Mouse (Mus musculus) kidney, adult 18-20 months (tissue): Measurements from ENCODE around the gene Creld1.

Source experiments
- DNase-seq: peaks from one replicate; pipeline ENCODE4 v3.0.0; 2021

Gene Creld1

DNA sequence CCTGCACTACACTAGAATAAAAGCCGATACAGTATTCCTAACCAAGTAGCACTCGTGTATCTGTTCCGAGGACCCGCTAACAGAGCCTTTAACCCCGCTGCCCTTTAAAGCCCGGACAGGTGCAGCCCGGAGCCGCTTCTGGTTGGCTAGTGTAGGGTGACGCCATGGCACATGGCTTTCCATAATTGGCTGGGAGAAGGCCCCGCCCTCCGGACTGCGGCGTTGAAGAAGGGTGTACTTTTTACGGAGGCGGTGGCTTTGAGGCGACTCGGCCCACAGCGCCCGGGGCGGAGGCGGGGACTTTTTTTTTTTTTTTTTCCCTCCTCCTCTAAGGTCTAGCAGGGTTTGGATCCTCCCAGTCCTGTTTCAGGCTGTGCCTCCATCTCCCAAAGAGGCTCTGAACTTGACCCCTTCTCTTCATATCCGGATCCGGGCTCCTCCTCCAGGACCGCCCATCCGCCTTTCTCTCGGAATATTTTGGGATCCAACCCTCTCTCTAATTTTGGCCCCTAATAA, at the start of gene Creld1:
Gene Creld1 (plus strand): TSS at position 198 of the 516 bp plus-strand sequence.
- DNase-seq, result peak; percentile 95

DNA sequence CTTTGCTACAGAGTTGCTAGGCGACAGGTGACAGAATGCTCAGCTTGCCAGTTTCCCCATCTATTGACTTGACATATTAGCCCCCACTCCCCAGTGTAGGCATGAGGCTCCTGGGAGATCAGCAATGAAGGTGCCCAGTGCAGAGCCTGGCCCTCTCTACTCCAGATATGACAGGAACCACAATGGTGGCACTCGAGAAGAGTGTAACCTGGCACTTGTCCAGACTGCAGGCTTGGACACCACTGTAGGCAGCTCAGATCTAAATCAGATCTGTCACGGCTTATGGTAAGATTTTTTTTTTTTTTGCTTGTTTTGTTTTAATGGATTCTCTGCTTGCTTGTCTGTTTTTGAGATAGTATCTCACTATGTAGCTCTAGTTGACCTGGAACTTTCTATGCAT, 49.4 kb upstream of the Creld1 start:
- DNase-seq, result no peak

DNA sequence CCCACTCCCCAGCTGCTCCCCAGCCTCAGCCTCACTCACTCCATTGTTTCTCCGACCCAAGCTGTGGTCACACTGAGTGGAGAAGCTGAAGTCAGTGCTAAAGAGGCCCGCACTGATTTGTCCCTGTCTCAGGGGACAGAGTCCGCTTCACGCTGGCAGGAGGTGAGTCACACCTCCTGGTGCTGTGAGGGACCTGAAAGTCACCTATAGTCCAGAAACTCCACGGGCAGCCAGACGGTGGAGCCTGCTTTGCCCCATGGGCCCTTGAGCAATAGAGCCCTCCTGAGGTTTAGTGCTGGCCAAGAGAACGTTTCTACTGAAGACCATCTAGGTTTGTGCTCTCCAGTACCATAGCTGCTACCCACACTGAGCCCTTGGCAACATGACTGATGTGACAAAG, 48.4 kb upstream of the Creld1 start:
- no peak for DNase-seq

DNA sequence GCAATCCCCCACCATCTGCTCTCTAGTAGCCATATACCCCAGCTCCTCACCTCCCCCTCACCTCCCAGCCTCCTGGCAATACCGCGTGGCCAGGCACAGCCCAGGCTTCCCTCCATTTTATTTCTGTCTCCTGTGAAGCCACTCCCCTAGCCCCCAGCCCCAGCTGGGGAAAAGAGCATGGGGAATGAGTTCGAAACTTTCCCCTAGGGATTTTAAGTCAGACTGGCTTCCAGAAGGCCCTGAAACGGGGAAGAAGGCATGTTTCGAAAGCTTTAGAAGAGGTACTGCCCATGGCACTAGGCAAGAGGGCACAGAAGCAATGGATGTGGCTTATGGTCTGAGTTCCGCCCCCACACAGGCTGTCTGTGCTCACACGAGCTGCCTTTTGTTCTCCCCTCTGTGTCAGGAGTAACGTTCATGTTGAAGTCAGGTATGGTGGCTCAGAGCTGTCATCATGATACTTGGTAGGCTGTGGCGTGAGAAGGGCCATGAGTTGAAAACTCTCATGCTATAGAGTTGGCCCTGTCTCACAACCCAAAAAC, 47.4 kb upstream of the Creld1 start, which contains the start of gene Cidec:
Gene Cidec (minus strand): TSS at position 97 of the 542 bp plus-strand sequence.
- no peak for DNase-seq

DNA sequence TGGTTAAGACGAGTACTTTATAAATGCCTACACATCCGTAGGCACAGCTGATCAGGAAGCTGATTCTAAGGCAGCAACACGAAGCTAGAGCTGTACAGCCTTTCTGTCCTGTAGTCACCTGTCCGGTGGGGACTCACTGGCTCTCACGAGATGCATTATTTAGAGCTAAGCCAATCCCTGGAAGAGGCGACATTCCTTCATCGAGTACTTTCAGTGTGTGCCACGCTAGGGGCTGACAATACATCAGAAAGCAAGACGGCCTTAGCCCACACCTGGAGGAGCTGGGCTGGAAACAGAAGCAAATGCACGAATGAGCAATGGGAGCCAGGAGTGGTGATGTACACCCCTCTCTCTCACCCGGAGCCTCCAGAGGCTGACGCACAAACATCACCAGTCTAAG, 46.0 kb upstream of the Creld1 start:
- no peak for DNase-seq

DNA sequence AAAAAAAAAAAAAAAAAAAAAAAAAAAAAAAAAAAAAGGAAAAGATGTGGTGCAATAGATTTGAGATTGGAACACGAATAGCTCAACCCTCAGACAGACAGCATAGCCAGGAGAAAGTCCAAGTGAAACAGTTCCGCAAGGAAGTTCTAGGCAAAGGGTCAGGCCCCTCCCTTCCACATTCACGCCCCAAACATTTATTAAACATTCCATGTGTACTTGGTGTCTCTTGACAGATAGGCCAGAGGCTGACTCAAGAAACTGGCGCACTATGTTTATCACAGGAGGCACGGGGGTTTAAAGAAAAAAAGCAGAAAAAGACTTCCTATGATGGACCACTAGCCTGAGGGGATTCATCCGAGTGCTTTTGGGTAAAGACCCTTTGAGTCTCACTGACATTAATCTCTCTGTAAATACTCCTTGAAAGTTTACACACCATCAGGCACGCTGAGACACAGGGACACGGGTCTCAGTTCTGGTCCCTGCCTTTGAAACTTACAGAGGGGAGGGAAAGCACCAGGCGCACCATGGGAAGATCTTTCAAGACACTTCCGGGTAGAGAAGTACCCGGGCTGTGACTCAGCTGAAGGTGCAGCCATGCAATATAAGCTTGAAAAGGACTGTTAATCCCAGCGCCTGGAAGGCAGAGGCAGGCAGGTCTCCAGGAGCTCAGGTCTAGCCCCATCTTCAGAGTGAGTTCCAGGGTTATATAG, 44.2 kb upstream of the Creld1 start:
- DNase-seq, result no peak

DNA sequence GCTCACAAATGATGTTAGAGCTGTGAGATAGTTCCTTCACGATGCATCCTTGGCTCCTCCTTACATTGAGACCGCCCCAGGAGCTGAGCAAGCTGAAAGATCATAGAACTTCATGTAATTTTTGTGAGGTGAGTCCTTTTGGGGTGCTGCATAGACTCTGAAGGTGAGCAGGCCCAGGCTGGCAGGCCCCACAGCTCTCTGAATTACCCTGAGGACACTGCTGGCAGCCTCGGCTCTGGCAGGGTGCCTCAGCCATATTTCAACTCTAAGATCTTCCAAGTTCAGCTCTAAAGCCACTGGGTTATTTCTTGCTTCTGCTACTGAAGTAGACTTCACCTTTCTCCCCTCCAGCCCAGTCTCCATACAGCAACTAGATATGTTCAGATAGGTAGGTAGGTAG, 42.4 kb upstream of the Creld1 start:
- no peak for DNase-seq

DNA sequence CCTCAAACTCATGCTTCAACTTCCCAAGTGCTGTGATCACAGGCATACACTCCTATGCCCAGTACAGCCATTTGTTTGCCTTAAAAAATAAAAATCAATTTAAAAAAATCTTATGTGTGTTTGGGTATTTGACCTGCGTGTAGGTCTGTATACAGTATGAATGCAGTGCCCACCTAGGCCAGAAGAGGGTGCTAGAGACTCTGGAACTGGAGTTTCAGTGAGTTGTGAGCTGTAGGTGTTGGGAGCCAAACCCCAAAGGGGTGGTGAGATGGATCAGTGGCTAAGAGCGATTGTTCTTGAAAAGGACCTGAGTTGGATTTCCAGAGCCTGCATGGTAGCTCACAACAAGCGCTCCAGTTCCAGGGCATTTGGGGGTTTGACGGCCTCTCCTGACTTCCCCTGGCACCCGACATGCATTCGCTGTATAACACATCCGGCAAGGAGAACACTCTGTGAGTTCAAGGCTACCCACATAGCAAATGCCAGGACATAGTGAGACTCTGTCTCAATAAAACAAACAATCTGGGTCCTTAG, 41.9 kb upstream of the Creld1 start:
- peak; percentile 87 for DNase-seq

DNA sequence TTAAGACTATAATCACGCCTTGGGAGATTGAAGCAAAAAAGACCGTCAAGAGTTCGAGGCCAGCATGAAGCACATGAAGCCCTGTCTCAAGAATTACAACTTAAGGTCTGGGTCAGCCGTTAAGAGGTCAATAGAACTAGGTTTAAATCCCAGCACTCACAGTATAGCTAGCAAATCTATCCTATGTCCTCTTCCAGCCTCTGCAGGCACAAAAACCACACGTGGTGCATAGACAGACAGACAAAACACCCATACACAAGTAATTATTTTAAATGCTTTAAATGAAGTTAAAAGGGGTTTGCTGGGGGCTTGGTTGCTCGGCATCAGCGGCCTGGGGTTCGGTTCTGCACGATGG, 41.0 kb upstream of the Creld1 start:
- no peak for DNase-seq

DNA sequence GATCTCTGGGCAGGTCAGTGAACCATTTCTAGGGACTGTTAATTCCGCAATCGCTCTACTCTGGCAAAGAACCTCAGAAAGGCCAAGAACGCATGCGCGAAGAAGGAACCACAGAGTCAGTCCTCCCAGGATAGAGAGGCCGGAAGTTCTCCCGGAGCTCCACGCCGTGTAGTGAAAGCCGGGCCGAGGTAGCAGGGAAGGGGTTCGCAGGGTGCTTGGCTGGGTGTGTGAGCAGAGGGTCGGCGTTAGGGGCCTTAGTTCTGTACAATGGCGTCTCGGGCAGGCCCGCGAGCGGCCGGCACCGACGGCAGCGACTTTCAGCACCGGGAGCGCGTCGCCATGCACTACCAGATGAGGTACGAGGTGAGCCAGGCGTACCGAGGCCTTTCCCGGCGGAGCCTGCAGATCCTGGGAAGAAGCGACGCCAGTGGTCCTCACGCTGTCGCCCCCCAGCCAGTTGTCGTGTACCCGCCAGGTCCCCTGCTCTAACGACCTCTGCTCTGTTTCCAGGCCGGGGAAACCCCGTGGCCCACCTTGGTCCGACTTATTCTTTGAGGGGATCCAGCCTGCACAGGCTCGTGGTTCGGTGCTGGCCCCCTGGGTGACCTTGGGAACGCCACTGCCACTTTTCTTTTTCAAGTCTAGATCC, 40.5 kb upstream of the Creld1 start, which contains the start of gene Jagn1:
Gene Jagn1 (plus strand): TSS at position 128 of the 649 bp plus-strand sequence.
- peak; percentile 94 for DNase-seq

DNA sequence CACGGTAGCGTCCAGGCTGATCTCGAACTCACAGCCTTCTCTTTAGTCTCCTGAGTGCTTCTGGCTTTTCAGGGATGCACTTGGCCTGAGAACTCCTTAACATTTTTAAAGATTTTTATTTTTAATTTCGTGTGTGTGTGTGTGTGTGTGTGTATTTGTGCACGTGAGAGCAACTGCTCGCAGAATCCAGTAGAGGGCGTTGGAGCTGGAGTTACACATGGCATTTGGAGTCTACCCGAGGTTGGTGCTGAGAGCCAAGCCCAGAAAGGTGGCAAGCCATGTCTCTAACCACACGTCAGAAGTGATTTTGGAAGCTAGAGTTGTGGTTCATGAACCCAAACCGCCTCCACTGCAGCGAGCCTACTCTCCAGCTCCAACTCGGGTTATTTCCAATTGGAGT, 40.0 kb upstream of the Creld1 start:
- no peak for DNase-seq

DNA sequence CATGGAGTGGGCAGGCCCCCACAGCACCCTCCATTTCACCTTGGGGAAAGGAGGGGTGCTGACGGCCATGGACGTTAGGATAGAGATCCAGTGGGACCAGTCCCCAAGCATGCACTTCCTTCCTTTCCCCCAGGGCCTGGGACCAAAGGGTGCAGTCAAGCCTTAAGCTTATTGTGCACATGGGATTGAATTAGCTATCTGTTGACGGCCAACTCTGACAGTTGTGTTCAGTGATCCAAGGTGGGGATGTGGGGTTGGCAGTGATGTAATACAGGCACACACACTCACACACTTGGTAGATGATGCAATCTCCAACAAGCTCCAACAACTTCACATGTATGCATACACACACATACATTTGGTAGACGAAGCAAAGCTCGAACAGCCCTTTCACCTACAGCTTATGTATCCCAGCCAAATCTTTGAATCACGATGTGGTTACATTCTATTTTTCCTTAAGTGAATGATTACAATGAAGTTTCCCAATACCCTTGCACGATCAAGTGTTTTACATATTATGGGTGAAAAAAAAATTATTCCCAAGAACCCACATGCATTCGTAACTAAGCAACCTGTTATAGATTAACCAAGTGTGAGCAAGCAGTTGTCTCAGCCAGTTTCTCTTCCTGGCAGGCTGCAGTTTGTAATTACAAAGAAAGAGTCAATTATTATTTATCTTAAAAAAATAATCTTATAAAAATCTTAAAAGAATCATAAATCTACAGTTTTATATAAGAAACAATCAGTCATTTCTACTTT, 38.7 kb upstream of the Creld1 start:
- DNase-seq, result peak; percentile 28

DNA sequence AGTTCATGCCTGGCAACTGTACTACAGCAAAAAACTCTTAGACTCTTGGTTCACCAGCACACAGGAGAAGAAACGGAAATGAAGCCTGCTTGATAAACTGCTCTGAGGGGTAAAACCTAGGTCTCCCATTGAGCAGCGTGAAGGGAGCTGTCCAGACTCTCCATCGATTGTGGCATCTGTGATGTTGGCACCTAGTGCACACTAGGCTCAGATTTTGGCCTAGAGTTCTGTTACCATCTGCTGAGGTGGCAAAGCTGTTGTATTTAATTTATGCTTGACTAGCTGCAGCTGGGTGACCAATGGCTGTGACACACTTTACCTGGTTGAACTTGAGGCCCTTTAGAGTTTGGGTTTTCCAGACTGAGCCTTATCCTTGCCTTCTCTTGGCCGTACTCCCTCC, 35.5 kb upstream of the Creld1 start:
- no peak for DNase-seq

DNA sequence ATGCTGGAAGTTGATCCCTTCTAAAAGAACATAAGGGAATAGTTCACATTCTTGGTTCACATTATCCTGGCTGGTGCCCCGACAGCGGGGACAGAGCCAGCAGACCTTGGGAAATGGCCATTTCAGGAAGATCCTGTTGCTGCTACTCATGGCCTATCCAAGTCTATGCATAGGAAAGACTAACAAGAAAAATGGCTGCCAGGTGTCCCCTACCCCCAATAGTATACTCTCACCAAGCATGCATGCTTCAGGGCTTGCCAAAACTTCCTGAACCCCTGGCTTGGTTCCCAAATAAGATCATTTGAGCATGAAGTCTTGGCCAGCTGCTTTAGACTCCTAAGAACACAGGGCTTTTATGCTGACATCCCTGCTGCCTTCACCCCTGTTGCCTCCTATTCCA, 31.3 kb upstream of the Creld1 start:
- DNase-seq, result peak; percentile 40

DNA sequence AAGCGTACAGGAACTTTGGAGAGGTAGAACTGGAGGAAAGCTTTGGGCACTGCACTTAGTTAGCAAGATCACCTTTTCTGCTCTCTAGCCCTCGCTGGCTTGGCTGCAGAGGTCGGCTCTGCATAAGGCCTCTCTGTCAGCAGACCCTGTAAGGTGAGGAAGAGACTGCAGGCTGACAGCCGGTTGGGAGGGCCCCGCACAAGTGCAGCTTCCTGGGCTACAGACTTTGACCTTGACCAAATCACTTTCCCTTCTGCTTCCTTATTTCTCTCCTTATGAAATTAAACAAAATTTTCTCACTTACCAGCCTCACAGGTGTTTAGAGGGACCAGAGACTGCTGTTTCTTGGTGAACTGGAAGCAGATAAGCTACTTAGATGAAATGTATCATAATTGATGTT, 28.1 kb upstream of the Creld1 start:
- no peak for DNase-seq

DNA sequence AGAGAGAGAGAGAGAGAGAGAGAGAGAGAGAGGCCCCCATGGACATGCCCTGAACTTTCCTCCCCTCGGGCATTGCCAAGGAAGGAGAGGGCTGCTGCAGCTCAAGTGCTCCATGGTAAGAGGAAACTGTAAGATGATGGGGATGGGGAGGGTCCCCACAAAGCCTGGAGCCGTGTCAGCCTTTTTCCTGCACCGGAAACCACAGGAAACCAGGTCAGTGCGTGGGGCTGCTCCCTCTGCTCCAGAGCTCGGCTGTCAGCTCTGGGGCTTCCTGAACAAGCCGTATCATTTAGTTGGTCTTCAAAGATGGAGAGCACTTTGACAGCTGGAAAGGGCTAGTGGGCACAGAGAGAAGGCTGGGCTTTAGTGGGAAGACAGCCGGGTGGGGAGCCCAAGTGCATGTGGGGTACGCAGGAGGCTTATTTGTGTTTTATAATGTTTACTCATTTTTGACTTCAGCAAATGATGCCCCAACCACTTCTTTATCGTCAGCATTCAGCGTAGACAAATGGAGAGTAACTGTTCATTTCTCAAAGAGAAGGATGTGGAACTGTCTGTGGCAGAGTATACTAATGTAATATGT, 25.1 kb upstream of the Creld1 start, which contains the start of gene Il17re:
Gene Il17re (plus strand): TSS at position 533 of the 583 bp plus-strand sequence.
- DNase-seq, result no peak

DNA sequence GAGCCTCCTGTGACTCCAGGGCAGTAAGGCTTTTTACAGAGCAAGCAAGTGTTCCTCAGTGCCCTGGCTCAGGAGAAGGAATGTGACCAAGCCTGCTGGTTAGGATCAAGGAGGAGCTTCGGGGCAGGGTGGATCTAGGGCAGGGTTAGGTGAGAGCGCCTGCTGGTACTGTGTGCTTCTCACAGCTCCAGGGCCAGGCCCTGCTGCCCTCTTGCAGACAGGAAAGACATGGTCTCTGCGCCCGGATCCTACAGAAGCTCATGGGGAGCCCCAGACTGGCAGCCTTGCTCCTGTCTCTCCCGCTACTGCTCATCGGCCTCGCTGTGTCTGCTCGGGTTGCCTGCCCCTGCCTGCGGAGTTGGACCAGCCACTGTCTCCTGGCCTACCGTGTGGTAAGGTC, 24.5 kb upstream of the Creld1 start:
- DNase-seq, result peak; percentile 59

DNA sequence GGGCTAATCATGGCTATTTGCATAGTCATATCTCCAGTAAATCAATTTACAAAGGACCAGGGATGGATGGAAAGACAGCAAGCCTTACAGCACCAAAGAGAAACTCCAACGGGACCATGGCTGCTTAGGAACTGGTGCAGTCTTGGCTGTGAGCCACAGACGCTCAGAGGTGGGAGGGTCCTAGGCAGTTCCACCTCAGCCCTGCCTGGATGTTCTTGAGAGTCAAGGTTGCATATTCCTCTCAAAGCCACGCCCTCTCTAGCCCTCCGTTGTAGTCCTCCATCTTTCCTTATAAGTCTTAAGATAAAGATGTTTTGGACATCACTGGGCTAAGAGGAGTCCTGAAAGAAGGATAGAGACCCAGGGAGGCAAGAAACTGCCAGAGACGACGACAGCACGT, 19.1 kb upstream of the Creld1 start:
- no peak for DNase-seq

DNA sequence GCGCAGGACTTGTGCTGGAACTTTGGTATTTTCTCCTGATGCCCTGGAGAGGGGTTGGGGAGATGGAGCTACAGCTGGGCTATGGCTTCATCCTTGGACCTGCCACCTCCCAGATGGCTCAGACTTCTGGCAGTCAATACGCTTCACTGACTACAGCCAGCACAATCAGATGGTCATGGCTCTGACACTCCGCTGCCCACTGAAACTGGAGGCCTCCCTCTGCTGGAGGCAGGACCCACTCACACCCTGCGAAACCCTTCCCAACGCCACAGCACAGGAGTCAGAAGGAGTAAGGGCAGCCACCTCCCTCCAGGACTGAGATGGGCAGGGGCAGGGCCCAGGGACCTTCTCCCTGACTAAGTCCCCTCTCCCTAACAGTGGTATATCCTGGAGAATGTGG, 17.5 kb upstream of the Creld1 start:
- no peak for DNase-seq

DNA sequence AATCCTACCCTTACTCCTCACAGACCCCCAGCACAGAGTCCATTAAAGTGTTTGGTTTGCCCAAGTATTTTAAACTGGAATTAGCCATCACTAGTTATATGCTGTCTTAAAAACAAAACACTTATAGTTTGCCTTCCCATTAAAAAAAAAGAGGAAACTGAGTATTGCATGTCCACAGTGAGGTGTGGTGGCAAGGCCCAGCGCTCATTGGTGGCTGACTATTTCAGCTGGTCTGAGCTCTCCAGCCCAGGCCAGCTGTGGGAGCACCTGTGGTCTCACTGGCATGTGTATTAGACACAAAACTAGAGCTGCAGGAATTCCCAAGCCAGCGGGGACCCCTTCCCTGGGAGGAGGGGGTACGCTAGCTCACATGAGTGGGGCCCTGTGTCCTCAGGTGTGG, 14.6 kb upstream of the Creld1 start:
- no peak for DNase-seq

DNA sequence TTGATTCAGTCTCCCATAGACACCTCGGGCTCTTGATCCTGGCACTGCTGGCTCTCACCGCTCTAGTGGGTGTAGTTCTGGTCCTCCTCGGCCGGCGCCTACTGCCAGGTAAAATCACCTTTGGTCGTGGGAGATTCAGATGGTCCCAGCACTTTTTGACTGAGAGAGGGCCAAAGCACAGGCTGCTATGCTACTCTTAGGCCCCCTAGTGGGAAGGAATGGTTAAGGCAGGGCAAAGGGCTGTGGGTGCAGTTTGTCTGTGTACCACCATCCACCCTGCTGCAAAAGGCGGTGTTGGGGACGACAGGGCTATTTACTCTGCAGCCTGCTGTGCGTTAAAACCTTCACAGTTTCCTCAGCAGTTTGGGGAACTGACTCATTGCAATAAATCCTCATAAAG, 14.1 kb upstream of the Creld1 start:
- DNase-seq, result peak; percentile 80

DNA sequence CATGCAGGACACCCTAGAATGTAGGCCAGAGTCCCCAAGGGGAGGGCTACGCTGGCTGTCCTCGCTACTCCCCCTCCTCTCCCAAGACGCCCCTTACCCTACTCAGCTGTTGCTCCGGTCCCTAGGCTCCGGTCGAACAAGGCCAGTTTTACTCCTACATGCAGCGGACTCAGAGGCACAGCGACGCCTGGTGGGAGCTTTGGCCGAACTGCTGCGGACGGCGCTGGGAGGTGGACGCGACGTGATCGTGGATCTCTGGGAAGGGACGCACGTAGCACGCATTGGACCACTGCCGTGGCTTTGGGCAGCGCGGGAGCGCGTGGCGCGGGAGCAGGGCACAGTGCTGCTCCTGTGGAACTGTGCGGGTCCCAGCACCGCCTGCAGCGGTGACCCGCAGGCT, 13.7 kb upstream of the Creld1 start:
- DNase-seq, result peak; percentile 86
